Mouse (Mus musculus) ES-Bruce4 (cell line): ENCODE results near the gene Baiap2l1.

ENCODE experiments used
- CTCF ChIP-seq: IDR thresholded peaks from one replicate; pipeline ENCODE4 v1.8.1; 2011; ENCODE audit warnings: low read depth, low read length
- EP300 ChIP-seq: IDR thresholded peaks from 2 replicates; pipeline ENCODE4 v1.6.1; 2011; ENCODE audit warnings: low read depth, low read length; ENCODE audit not compliant: insufficient read depth
- POLR2A ChIP-seq: IDR thresholded peaks from one replicate; pipeline ENCODE4 v1.8.1; 2011; ENCODE audit warnings: low read length; ENCODE audit not compliant: insufficient read depth

DNA sequence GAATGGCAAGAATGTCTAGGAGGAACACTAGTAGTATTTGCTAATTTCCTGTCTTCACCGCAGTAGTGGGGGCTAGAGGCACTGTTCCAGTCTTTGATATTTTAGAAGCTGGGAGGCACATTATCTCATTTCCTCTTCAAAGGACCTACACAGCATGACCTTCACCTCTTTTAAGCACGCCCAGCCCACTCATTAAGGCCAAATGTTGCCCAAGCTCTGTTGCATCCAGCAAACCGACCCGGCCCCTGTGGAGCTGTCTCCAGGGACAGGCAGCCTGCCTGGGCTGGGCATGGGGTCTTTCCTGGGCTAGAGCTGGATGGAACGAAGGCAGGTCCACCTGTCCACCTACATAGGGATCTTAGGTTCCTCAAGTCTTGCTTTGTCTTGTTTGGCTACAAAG lies 44.6 kb downstream of the Baiap2l1 start:
- TF ChIP-seq CTCF (no peak), POLR2A (no peak), EP300 (no peak)
